Mouse (Mus musculus): ENCODE data around the gene Gm21679.
"Not testable (repeated sequence)": the region's sequence is repeated elsewhere in the genome, so short reads cannot be mapped to it uniquely, and the experiment has no call there.

The Gm21679 gene

DNA sequence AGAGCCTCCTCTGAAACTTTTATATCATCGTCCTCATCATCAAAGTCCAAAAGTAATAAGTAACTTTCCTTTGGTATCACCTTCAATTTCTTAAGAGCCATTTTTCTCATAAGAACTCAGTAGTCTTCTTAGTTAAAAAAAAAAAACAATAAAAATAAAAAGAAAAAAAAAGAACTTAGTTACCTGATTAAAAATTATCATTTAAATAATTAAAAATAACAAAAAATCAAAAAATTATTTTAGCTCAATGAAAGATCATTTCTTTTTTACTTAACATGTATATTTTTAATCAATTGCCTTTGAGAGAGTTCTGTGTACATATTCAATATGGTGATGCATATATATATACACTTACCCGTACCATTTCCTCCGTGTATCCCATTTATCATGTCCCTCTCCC lies at the start of gene Gm21679:
Gene Gm21679 (minus strand): TSS at position 101 of the 400 bp plus-strand sequence.
- DNase-seq = not testable (repeated sequence)

Measured in kidney, adult 9 months (tissue).